Comparison of ENCODE assay signal across 16 mouse cellular contexts in genomic region chr10:93916778-93917177, GRCm38 (mm10). TPM values are rescaled to one million over a fixed set of nuclear protein-coding genes. Genes with fewer than 3 reads are reported as not detected.
A peak's percentile ranks its signal among the peaks of the same experiment; 100 is the strongest.
DNase-seq lines count a peak whose midpoint lies in the region; ATAC-seq lines count a peak whose summit lies in the region.
"Had no signal": no experiment of that assay in that cellular context is flagged by ENCODE, and none has a peak within 500 bp of the region (broad histone marks: within the 10 kb centered on the region; RNA-seq: fewer than 3 reads in every experiment).

No protein-coding gene starts in this region.

- no peak for ATAC-seq in CD4-positive, CD25-positive, alpha-beta regulatory T cell, adult 4 months
- ATAC-seq in liver, embryonic 12.5 days = no peak
- ATAC-seq: forebrain, embryonic 14.5 days; hindbrain, postnatal 0 days; midbrain, embryonic 13.5 days had no signal

- DNase-seq in CD4-positive, CD25-positive, alpha-beta regulatory T cell, adult 2 months (ENCODE audit: low read depth, low spot score) = peak; percentile 38
- DNase-seq in liver = peak; percentile 41
- peak; percentile 27 to 40 for DNase-seq in B cell, adult 2 months
- peak; percentile 44 for DNase-seq in ZHBTc4 (ENCODE audit: low read depth, low spot score)
- no peak for DNase-seq in natural killer cell, adult 2 months (ENCODE audit: low spot score in 2 of 2)
- no peak for DNase-seq in layer of hippocampus, adult 11-12 months (ENCODE audit: low spot score)
- DNase-seq: kidney, adult 9 months; liver, embryonic 13.5 days; lung, postnatal 4 days; thymus, postnatal 25 days had no signal

- H3K36me3 ChIP-seq in liver, embryonic 12.5 days = no peaks in the 10 kb centered on the region
- H3K36me3 ChIP-seq: heart, embryonic 10.5 days; liver, embryonic 13.5 days; midbrain, embryonic 13.5 days had no signal

- H3K4me3 ChIP-seq in liver, embryonic 12.5 days = no peak overlapping the region
- H3K4me3 ChIP-seq: heart, embryonic 10.5 days; liver, embryonic 13.5 days; midbrain, embryonic 13.5 days had no signal

- 74% methylated on average over 2 of the region's 2 CpGs for WGBS in liver, embryonic 12.5 days (ENCODE audit: insufficient replicate concordance)

- H3K9me3 ChIP-seq in liver, embryonic 12.5 days (replicated peaks) = no peaks in the 10 kb centered on the region
- H3K9me3 ChIP-seq: heart, embryonic 10.5 days; liver, embryonic 13.5 days; midbrain, embryonic 13.5 days had no signal

- H3K4me1 ChIP-seq in liver, embryonic 12.5 days = peaks cover 73% of the 10 kb centered on the region

- H3K27ac ChIP-seq in liver, embryonic 12.5 days = no peak overlapping the region
- H3K27ac ChIP-seq: hindbrain, postnatal 0 days; midbrain, embryonic 13.5 days had no signal

- H3K4me2 ChIP-seq in liver, embryonic 12.5 days = no peak overlapping the region
- H3K4me2 ChIP-seq: liver, embryonic 13.5 days; midbrain, embryonic 13.5 days had no signal

- H3K27me3 ChIP-seq in liver, embryonic 12.5 days (replicated peaks) = no peaks in the 10 kb centered on the region
- H3K27me3 ChIP-seq: midbrain, embryonic 13.5 days had no signal

- H3K9ac ChIP-seq in liver, embryonic 12.5 days = no peak overlapping the region
- H3K9ac ChIP-seq: liver, embryonic 13.5 days; midbrain, embryonic 13.5 days had no signal

RNA-seq across cellular contexts. Expression of gene Metap2, which starts 19.9 kb away (rescaled TPM):
- polyA plus RNA-seq in CD4-positive, CD25-positive, alpha-beta regulatory T cell, adult 4 months (2017; shearing (Covaris generic)) = 100 to 1,000 TPM; 169 to 171 TPM
- polyA plus RNA-seq in liver, embryonic 12.5 days (2016; fragmentation: Nextera tagmentation; extraction: Ambion mirVana) = 290 and 301 TPM in 2 replicates

Comparison
In these comparisons a context has a peak if more than half of its experiments do, and no peak if none do; other contexts are left out.
1. DNase-seq: peak in CD4-positive, CD25-positive, alpha-beta regulatory T cell, adult 2 months (single experiment), liver (single experiment), B cell, adult 2 months (2 of 2) and ZHBTc4 (single experiment); none in natural killer cell, adult 2 months (0 of 2) and layer of hippocampus, adult 11-12 months (single experiment).